Mouse (Mus musculus) kidney, postnatal 0 days (tissue): ENCODE results near the gene Ccnb1ip1. TPM values are rescaled to one million over a fixed set of nuclear protein-coding genes. Genes with fewer than 3 reads are reported as not detected.
A peak's percentile ranks its signal among the peaks of the same experiment; 100 is the strongest.

ENCODE experiments used
- ATAC-seq: fragments of 200-750 bp; cut with Nextera tagmentation; replicated peaks from 2 replicates; pipeline ENCODE4 v1.8.0; 2017; ENCODE audit warnings: low read depth, moderate number of reproducible peaks, moderate TSS enrichment, moderate library complexity; ENCODE audit not compliant: low FRiP score
- DNase-seq: peaks from one replicate; pipeline ENCODE4 v3.0.0-alpha.2; 2016; ENCODE audit warnings: low spot score
- H3K27ac ChIP-seq: fragments of 300-500 bp; sonication (generic); 2 replicates; pipeline ENCODE4 v1.5.1; 2014; ENCODE audit warnings: mild to moderate bottlenecking
- H3K27me3 ChIP-seq: fragments of 300-500 bp; sonication (generic); 2 replicates; pipeline ENCODE4 v1.6.1; 2014; ENCODE audit warnings: low read length, mixed read lengths; ENCODE audit not compliant: insufficient read depth
- H3K36me3 ChIP-seq: fragments of 300-500 bp; sonication (generic); 2 replicates; pipeline ENCODE4 v1.6.1; 2014; ENCODE audit warnings: low read length, mixed read lengths; ENCODE audit not compliant: insufficient read depth
- H3K4me1 ChIP-seq: fragments of 300-500 bp; sonication (generic); replicated peaks from 2 replicates; pipeline ENCODE4 v1.6.1; 2014; ENCODE audit warnings: antibody characterized with exemption, low read length, mixed read lengths; ENCODE audit not compliant: insufficient read depth
- H3K4me2 ChIP-seq: fragments of 300-500 bp; sonication (generic); 2 replicates; pipeline ENCODE4 v1.6.1; 2014; ENCODE audit warnings: mild to moderate bottlenecking, low read length, moderate library complexity, mixed read lengths
- H3K4me3 ChIP-seq: fragments of 300-500 bp; sonication (generic); replicated peaks from 2 replicates; pipeline ENCODE4 v1.5.1; 2014; ENCODE audit warnings: low read depth, low read length
- H3K9ac ChIP-seq: fragments of 300-500 bp; sonication (generic); 2 replicates; pipeline ENCODE4 v1.6.1; 2014; ENCODE audit warnings: low read depth, low read length
- H3K9me3 ChIP-seq: fragments of 300-500 bp; sonication (generic); replicated peaks from 2 replicates; pipeline ENCODE4 v1.6.1; 2016; ENCODE audit warnings: low read length, inconsistent platforms, mixed read lengths
- CTCF ChIP-seq: IDR thresholded peaks from 2 replicates; pipeline ENCODE4 v1.5.1; 2016; ENCODE audit warnings: antibody characterized with exemption, low read depth, mild to moderate bottlenecking, moderate library complexity
- WGBS: fragments of 180-500 bp; shearing (Covaris S2); extraction: QIAGEN DNeasy Blood & Tissue Kit; methylation state at CpG from one replicate; pipeline ENCODE4 v1.1.7; 2014; 5-methylcytosine and 5-hydroxymethylcytosine counted together
- polyA plus RNA-seq: library from polyadenylated mRNA; unstranded; fragments of >200 nt; fragmentation: Nextera tagmentation; extraction: Ambion mirVana; gene quantifications from 2 replicates; pipeline ENCODE4 v1.2.1, GENCODE M21; 2015

Ccnb1ip1 gene
- polyA plus RNA-seq: not detected in 2 replicates

DNA sequence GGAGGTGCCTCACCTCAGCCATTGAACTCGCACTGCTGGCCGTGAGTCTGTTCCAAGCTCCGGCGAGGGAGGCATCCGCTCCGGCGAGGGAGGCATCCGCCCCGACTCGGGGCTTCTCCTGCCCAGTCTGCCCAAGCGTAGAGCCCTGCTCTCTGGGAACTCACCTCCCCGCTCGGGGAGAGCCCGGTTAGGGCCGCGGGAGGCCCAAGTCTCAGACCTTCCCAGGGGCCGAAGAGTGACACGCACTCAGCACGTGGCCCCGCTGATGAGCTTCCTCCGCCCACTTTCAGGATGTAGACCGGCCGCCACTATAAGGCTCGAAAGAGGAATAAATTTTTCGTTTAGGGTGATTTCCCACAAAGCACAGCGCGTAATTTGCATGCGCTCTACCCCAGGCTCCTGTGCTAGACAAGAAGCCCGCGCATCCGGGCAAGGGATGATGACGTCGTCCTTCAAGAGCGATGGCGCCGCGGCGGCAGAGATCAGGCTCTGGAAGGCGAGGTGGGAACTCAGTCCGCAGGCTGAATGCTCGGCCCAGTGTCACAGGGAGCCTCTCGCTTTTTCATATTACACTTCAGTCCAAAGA lies at the start of gene Ccnb1ip1, which contains the start of gene Parp2:
Gene Ccnb1ip1 (minus strand): TSS at position 246 of the 586 bp plus-strand sequence.
Gene Parp2 (plus strand): TSS at position 355 of the 586 bp plus-strand sequence.
- 0% methylated on average over 42 of the region's 42 CpGs for WGBS
- H3K4me1 ChIP-seq: 0 out of 2 replicates have a peak, but pooled peaks cover 3% of the 10 kb centered on the region
- 0 out of 2 replicates have a peak, but pooled peaks cover 11% of the 10 kb centered on the region for H3K36me3 ChIP-seq
- H3K9ac ChIP-seq: peak within 1 kb of the TSS; percentile 71; the same call in 1 of the 2 replicates
- no peaks in the 10 kb centered on the region for H3K27me3 ChIP-seq
- DNase-seq (peak; percentile 97), ATAC-seq (peak; percentile 100)
- peak within 1 kb of the TSS; percentile 61 for H3K4me2 ChIP-seq
- peak within 1 kb of the TSS; percentile 89 for H3K27ac ChIP-seq
- TF ChIP-seq CTCF: 0 out of 2 replicates have a peak, but pooled peaks have one; percentile 10
- H3K9me3 ChIP-seq: no peaks in the 10 kb centered on the region
- peak within 1 kb of the TSS; percentile 62 for H3K4me3 ChIP-seq

DNA sequence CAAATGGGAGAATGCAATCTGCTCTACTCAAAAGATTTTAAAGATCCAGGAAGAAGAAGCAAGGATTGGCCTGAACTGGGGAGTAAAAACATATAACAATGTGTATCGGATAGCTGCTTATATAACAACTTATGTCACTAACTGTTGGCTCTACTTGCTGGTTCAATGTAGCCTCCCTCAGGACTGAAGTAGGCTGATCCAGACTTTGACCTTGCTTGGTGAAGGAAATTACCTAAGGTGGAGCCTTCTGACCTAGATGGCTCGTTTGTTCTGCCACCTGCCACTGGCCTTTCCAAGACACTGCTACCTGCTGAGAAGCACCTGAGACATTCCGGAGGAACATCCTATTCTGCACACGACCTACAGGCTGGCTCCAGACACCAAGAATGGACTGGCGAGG lies 48.3 kb upstream of the Ccnb1ip1 start:
- Histone ChIP-seq H3K27ac (no peak overlapping the region), H3K4me3 (no peak overlapping the region), H3K36me3 (peaks cover 11% of the 10 kb centered on the region; the same call in 1 of the 2 replicates), H3K9me3 (no peaks in the 10 kb centered on the region), H3K27me3 (no peaks in the 10 kb centered on the region), H3K4me2 (no peak overlapping the region), H3K4me1 (no peaks in the 10 kb centered on the region), H3K9ac (no peak overlapping the region)
- no peak for TF ChIP-seq CTCF
- DNase-seq: no peak
- 83% methylated on average over 5 of the region's 5 CpGs for WGBS
- ATAC-seq: no peak

DNA sequence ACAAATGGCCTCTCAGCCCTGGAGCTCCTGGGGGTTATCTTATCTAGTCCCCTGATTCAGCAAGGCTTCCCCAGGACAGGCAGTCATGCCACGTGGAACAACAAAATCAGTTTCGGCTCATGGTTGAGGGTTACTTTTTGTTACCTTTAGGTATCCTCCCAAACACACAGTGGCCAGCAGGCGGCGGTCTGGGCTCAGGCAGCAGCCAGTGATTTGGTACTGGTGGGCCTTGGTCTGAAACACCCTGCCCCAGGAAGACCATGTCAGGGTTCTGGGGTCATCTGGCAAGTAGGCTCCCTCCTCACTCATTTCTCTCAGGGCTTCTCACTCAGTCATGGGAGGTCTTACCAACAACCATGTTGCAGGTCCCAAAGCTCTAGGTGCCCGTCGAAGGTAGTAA lies 29.7 kb upstream of the Ccnb1ip1 start:
- Histone ChIP-seq H3K4me1 (no peaks in the 10 kb centered on the region), H3K9ac (no peak overlapping the region), H3K27ac (no peak overlapping the region), H3K4me2 (no peak overlapping the region), H3K27me3 (no peaks in the 10 kb centered on the region), H3K4me3 (no peak overlapping the region), H3K36me3 (0 out of 2 replicates have a peak, but pooled peaks cover 2% of the 10 kb centered on the region), H3K9me3 (no peaks in the 10 kb centered on the region)
- TF ChIP-seq CTCF: peak; percentile 64
- no peak for ATAC-seq
- WGBS: 68% methylated on average over 6 of the region's 6 CpGs
- peak; percentile 29 for DNase-seq

GRCm38 (mm10) chr14:50834435-50834834 lies 26.9 kb upstream of the Ccnb1ip1 start:
- no peaks in the 10 kb centered on the region for H3K27me3 ChIP-seq
- H3K36me3 ChIP-seq: no peaks in the 10 kb centered on the region
- H3K4me1 ChIP-seq: no peaks in the 10 kb centered on the region
- no peak for TF ChIP-seq CTCF
- no peak overlapping the region for H3K27ac ChIP-seq
- ATAC-seq (0 out of 2 replicates have a peak, but pooled peaks have one; percentile 11), DNase-seq (no peak)
- no peak overlapping the region for H3K9ac ChIP-seq
- no peak overlapping the region for H3K4me2 ChIP-seq
- no peaks in the 10 kb centered on the region for H3K9me3 ChIP-seq
- no peak overlapping the region for H3K4me3 ChIP-seq
- WGBS: 54% methylated on average over 2 of the region's 2 CpGs

- Histone ChIP-seq H3K27me3 (no peaks in the 10 kb centered on the region), H3K27ac (no peak overlapping the region), H3K4me3 (no peak overlapping the region), H3K4me1 (no peaks in the 10 kb centered on the region), H3K4me2 (no peak overlapping the region), H3K9me3 (no peaks in the 10 kb centered on the region), H3K36me3 (no peaks in the 10 kb centered on the region), H3K9ac (no peak overlapping the region)
- 0 out of 2 replicates have a peak, but pooled peaks have one; percentile 53 for ATAC-seq
- no peak for DNase-seq
- WGBS: 79% methylated on average over 10 of the region's 10 CpGs
- TF ChIP-seq CTCF: no peak
Measured at GRCm38 (mm10) chr14:50833964-50834363, 26.4 kb upstream of the Ccnb1ip1 start.

DNA sequence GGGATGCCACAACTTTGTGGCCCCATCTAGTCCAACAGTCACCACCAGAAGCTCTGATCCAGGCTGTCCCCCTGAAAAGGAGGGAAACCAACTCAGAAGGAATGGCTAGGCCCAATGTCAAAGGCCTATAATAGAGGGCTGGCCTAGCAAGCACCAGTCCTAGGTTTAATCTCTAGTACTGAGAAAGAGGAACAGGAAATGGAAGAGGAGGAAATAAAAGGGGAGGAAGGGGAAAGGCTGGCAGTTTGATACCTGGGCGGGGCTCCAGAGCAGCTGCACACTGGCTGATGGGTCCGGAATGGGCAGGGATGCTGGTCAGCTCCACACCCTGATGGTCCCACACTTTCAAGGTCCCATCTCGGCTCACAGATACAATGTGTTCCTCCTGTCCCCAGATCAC lies 22.3 kb upstream of the Ccnb1ip1 start:
- Histone ChIP-seq H3K27me3 (no peaks in the 10 kb centered on the region), H3K27ac (no peak overlapping the region), H3K9me3 (no peaks in the 10 kb centered on the region), H3K9ac (no peak overlapping the region), H3K36me3 (peaks cover 7% of the 10 kb centered on the region; the same call in 1 of the 2 replicates), H3K4me3 (no peak overlapping the region), H3K4me1 (no peaks in the 10 kb centered on the region), H3K4me2 (no peak overlapping the region)
- no peak for DNase-seq
- no peak for TF ChIP-seq CTCF
- ATAC-seq: no peak
- 71% methylated on average over 3 of the region's 3 CpGs for WGBS
